Mouse (Mus musculus) gastrocnemius, adult 2 months (tissue): Measurements from ENCODE around the gene Lrrfip2. TPM values are rescaled to one million over a fixed set of nuclear protein-coding genes. Genes with fewer than 3 reads are reported as not detected.

Experiments used
- DNase-seq: peaks from one replicate; pipeline ENCODE4 v3.0.0; 2022
- H3K27ac ChIP-seq: fragments of 200-600 bp; 2 replicates; pipeline ENCODE4 v1.8.1; 2022; ENCODE audit warnings: mild to moderate bottlenecking
- H3K4me3 ChIP-seq: fragments of 200-600 bp; 2 replicates; pipeline ENCODE4 v1.8.1; 2022; ENCODE audit warnings: mild to moderate bottlenecking, moderate library complexity
- CTCF ChIP-seq: fragments of 200-600 bp; IDR thresholded peaks from 2 replicates; pipeline ENCODE4 v1.8.1; 2022; ENCODE audit warnings: antibody characterized with exemption, mild to moderate bottlenecking, moderate library complexity
- intact Hi-C: fragments of 180-260 bp; cut with DNase I; formaldehyde crosslinking; loops from one replicate; pipeline ENCODE4 v1.15.1; 2025
- long read RNA-seq, 2 experiments: library from polyadenylated mRNA; stranded (forward); transcript quantifications; one replicate each; pipeline ENCODE4 v2.0.0; 2021
- total RNA-seq, 2 experiments: library from RNA; stranded (reverse); gene quantifications; 2 replicates each; pipeline ENCODE4 v1.2.3; 2021

Lrrfip2 gene
- total RNA-seq: 10 to 100 TPM; 72.6 to 74.8 TPM
- long read RNA-seq, experiment 1, partial matches to known transcripts: 9 of 66 reads
- long read RNA-seq, experiment 1, other reads (novel, unspliced or antisense): 53 of 66 reads
- long read RNA-seq, experiment 2, partial matches to known transcripts: 9 of 85 reads
- long read RNA-seq, experiment 2, other reads (novel, unspliced or antisense): 74 of 85 reads

DNA sequence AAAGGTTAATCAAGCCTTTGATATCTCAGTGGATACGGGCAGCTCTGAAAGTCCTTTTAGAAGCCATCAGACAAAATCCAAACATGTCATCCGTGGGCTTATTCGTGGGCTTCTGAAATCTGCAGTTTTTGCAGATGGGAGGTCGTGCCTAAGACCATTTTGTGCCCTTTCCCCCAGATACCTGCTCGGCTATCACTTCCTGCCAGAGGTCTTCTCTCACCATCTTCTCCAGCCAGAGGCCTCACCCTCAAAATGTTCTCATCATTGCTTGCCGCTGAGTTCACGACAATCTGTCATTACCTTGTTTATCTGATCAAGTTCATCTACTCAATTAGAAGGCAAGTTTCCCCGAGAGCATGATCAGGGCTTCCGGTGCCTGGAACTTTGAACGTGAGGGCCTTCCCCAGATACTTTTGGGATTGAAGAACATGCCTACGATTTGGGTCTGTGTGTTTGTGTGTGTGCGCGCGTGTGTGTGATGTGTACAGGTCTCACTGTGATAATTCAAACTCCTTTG, at the start of gene Lrrfip2:
TSS of gene Lrrfip2 (plus strand) at position 467 of the 517 bp plus-strand sequence.
- DNase-seq: no peak
- Histone ChIP-seq H3K4me3 (peak within 1 kb of the TSS; percentile 82), H3K27ac (peak within 1 kb of the TSS; percentile 96)
- intact Hi-C loops: loop anchor here (5.0 kb wide), 2 partner anchors 35 to 155 kb away; partner anchors contain the start of genes Epm2aip1 and Mlh1
- TF ChIP-seq CTCF: no peak

DNA sequence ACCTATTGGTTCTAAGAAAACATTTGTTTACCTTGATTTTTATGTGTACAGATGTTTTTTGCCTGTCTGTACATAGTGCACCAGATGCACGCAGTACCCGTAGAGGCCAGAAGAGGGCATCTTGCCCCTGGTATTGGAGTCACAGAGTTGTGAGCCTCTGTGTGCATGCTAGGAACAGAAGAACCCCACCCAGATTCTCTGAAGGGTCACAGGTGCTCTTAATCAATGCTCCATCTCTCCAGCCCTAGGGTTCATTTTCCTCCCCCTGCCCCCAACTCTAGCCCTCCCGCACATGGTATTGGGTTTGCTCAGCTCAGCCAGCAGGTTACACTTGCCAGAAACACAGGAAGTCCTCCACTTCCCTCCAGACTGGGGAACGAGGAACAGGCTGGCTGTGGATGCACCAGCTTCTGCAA, 46.8 kb upstream of the Lrrfip2 start:
- TF ChIP-seq CTCF: peak; percentile 79
- intact Hi-C loops: no loop called here
- H3K27ac ChIP-seq: 0 out of 2 replicates have a peak overlapping the region, but pooled peaks have one; percentile 8
- peak; percentile 65 for DNase-seq
- no peak overlapping the region for H3K4me3 ChIP-seq

DNA sequence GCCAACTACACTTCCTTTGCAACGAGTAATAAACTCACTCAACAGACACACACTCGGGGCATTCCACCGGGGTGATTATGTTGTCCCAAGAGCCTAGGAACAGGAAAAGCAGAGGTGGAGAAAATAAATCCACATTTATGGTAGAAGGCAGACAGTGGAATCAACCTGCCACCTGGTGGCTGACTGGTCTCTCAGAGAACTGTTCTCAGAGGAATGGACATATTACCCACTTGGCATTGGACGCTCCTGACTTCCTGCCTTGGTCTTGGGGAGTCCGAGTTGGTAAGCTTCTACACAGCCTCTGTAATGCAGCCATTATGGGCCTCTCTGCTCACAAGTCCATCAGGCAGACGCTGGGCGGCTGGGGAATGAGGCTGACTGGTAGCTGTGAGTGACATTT, 45.2 kb upstream of the Lrrfip2 start:
- peak; percentile 76 for TF ChIP-seq CTCF
- H3K27ac ChIP-seq: no peak overlapping the region
- intact Hi-C loops: loop anchor here (1.0 to 2.0 kb wide), 2 partner anchors 75 to 149 kb away; no protein-coding TSS in a partner anchor
- DNase-seq: peak; percentile 61
- peak overlapping the region; percentile 35 for H3K4me3 ChIP-seq

DNA sequence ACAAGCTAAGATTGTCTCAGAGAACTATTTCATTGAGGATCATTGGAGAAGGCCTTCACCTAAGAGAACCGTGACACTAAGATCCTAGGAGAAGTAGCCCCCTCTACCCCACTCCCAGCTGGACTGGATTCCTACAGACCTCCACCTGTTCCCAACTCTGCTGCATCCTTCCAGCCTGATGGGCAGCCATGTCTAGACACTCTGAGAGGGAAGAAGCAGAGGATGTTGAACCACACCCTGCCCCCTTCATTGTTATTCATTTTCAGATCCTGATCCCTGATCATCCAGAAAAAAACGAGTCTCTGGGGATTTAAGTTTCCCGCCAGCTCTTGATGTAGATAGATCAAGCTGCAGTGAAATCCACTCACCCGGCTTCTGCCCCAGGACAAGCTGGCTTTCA, 44.4 kb upstream of the Lrrfip2 start:
- no peak overlapping the region for H3K27ac ChIP-seq
- H3K4me3 ChIP-seq: no peak overlapping the region
- DNase-seq: no peak
- TF ChIP-seq CTCF: no peak
- intact Hi-C loops: loop anchor here (1.0 to 2.0 kb wide), 2 partner anchors 76 to 150 kb away; no protein-coding TSS in a partner anchor

DNA sequence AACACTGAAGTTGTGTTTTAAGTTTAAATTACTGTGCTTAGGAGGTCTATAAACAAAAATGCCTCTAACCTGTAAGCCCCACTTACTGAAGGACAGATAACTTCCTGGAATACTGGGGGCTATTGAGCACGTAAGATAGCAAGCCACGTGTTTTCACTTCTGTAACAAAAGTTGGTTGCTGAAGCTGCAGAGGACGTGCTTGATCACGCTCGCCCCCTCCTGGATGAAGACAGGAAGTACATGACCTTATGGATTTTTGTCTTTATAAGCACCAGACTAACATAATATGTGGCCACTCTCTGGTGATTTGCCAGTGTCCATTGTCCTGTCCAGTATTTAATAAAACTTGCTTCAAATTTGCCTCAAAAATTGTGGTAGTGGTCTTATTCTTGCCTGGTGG, 39.6 kb upstream of the Lrrfip2 start:
- DNase-seq: no peak
- peak; percentile 45 for TF ChIP-seq CTCF
- Histone ChIP-seq H3K27ac (no peak overlapping the region), H3K4me3 (no peak overlapping the region)
- intact Hi-C loops: no loop called here

DNA sequence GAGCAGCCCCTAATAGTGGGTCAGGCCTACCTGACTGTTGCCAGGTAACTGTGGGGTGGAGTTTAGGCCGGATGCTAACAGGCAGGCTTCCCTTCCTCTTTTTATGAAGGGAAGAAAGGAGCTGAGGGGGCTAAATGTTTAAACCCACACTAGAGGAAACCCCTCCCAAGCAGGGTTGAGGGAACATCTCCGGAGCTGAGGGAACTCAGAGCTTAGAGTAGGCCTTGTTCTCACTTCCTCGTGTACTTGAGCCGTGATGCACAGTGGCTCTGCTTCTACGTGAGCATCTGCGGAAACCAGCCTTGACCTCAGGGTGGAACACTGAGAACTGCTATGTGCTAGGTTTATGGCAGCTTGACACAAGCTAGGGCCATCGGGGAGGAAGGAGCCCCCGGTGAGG, 36.6 kb upstream of the Lrrfip2 start:
- no peak for DNase-seq
- intact Hi-C loops: no loop called here
- no peak for TF ChIP-seq CTCF
- H3K27ac ChIP-seq: no peak overlapping the region
- H3K4me3 ChIP-seq: no peak overlapping the region

DNA sequence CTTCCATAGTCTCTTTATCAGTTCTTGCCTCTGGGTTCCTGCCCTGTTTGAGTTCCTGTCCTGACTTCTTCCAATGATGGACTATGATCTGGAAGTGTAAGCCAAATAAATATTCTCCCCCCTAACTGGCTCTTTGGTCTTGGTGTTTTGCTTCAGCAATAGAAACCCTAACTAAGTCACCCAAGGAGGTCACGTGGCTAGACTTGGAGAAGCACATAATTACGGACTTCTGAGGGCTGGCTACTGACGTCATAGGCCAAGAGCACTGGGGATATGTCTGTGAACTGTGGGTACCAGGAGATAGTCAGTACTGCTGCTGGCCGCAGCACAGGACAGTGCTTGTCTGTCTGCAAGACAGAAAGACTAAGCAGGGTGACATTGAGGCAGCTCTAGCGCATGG, 35.6 kb upstream of the Lrrfip2 start:
- TF ChIP-seq CTCF: no peak
- Histone ChIP-seq H3K4me3 (no peak overlapping the region), H3K27ac (no peak overlapping the region)
- DNase-seq: no peak
- intact Hi-C loops: no loop called here

DNA sequence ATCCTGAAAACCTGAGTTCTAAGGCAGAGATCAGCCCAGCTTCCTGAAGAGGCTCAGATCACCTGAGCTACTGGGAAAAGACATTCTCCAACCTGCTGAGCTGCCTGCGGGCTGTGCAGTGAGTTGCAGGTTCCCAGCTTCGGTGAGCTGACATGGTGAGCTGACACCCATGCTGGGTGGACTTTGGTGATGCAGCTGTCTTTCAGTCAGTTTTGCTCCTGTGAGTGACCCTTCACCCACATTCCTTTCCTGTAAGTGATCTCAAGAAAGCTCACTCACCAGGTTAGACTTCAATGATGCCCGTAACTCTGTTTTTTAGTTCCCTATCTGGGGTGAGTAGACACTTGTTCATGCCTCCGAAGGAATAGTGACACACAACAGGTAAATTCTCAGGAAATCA, 32.1 kb upstream of the Lrrfip2 start:
- no peak for DNase-seq
- Histone ChIP-seq H3K4me3 (no peak overlapping the region), H3K27ac (no peak overlapping the region)
- intact Hi-C loops: no loop called here
- no peak for TF ChIP-seq CTCF

DNA sequence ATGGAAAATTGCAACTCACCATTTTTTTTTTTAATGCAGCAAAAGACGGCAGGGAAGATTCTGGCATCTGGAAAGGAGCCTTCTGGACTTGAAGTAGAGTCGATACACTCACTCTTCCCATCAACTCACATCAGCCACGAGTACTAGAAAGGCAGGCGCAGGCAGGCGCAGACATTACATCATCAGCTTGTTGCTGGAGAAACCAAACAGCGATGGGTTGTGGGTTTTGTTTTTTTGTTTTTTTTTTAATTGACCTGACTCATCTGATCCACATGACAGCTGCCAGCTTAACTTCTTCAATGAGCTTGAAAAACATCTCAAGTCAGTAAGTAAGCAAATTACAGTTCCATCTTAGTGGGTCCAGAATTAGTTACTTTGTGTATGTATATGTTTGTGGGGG, 31.3 kb upstream of the Lrrfip2 start:
- TF ChIP-seq CTCF: no peak
- H3K27ac ChIP-seq: no peak overlapping the region
- no peak for DNase-seq
- intact Hi-C loops: no loop called here
- no peak overlapping the region for H3K4me3 ChIP-seq

DNA sequence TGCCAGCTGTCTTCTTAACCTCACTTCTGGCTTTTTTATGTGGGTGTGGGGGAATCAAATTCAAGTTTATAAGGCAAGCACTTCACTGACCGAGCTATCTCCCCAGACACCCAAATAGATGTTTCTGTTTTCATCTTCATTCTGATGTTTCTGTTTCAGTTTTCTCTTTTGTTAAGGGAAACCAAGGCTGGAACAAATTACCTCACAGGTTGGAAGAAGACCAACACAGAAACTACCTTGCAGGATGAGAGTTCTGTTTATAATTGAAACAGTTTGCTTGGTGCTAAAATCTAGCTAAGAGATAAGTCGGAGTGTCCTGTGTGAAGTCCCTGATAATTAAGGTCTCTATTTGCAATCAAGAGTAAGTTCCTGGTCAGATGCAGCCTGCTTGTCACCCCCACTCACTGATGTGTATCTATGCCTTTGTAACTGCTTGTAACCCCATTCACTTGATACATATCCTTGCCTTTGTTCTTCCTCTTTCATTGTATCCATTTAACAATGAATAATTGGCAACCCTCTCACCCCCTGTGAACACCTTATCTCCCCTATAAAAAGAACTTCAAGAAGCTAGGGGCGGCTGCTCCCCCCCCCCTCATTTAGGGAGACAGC, 30.3 kb upstream of the Lrrfip2 start:
- intact Hi-C loops: no loop called here
- TF ChIP-seq CTCF: no peak
- H3K4me3 ChIP-seq: no peak overlapping the region
- DNase-seq: no peak
- no peak overlapping the region for H3K27ac ChIP-seq

DNA sequence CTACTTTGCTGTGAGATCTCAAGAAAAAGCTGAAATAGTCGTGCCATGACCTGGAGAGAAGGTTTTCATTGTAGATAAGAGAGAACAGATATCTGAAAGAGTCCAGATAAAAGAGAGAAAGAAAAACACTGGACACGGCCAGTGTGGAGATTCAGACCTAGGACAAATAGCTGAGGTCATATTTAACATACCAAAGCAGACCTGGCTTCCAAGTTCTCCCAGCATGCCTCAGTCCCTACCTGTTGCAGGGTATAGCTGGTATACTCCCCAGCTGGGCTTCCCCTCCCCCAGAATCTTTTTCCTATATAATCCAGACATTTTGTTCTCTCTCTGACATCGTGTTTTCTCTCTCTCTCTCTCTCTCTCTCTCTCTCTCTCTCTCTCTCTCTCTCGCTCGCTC, 29.4 kb upstream of the Lrrfip2 start:
- intact Hi-C loops: no loop called here
- no peak for DNase-seq
- no peak overlapping the region for H3K4me3 ChIP-seq
- no peak for TF ChIP-seq CTCF
- H3K27ac ChIP-seq: no peak overlapping the region

DNA sequence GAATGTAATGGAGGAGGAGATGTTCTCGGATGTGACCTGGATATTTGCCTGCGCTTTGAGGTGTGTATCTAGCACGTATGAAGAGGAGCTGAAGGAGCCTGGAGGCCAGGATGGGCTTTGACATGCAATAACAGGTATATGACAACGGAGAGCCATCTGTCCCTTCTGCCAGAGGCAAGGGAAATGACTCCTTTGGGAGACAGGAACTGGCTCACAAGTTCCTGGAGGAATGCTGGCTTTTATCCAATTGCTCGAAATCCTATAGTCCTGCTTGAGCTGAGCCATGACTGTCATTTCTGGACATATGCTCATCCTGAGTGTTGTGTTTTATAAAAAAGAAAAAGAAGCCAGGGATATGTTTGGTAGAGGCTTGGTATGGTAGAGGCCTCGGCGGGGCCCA, 28.5 kb upstream of the Lrrfip2 start:
- intact Hi-C loops: no loop called here
- Histone ChIP-seq H3K27ac (no peak overlapping the region), H3K4me3 (no peak overlapping the region)
- TF ChIP-seq CTCF: no peak
- no peak for DNase-seq

DNA sequence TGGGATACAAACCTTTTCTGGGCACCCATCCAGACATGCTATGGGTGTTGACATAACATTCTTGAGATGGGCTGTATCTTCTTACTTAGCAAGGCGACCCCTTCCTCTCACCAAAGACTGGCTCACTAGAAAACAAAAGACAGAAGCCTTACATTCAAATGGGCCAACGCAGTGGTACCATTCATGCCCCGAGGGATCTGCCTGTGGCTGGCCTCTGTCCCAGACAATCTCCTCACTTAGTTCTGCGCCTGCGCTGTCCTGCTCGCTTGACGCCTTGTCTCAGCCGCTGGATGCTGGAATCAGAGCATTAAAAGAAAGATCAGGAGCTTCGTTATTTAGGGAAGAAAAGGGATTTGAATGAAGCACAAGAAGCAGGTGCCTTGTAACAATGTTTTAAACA, 24.7 kb upstream of the Lrrfip2 start:
- peak; percentile 61 for DNase-seq

More for the DNA sequence above, 24.7 kb upstream of the Lrrfip2 start:
- no peak for TF ChIP-seq CTCF
- H3K27ac ChIP-seq: no peak overlapping the region
- intact Hi-C loops: loop anchor here (5.0 to 10.0 kb wide), 2 partner anchors 75 to 112 kb away; no protein-coding TSS in a partner anchor
- H3K4me3 ChIP-seq: peak overlapping the region; percentile 18; the same call in 1 of the 2 replicates
